Mouse (Mus musculus): ENCODE results near the gene Slc17a3.

DNA sequence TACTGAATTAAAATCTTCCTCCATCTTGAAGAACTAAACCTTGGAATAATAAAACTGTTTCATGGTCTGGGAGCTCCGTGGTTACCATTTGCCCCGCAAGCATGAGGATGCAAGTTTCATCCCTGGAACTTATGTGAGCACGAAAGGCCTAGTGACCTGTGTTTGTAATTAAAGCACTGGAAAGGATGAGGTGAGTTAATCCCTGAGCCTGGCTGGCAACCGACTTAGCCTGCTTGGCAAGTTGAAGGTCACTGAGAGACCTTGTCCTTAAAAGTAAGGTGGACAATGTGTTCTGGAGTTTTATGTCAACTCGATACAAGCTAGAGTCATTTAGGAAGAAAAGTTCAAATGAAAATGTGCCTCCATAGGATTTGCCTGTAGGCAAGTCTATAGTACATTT, 4.4 kb upstream of the Slc17a3 start:
- TF ChIP-seq CTCF (IDR thresholded peaks at IDR 0.05; ENCODE audit: insufficient read depth, low read depth, low read length) (no peak), POLR2A (IDR thresholded peaks at IDR 0.05; ENCODE audit: insufficient read depth, low read depth, low read length) (no peak)

All from olfactory bulb, adult 2 months (tissue).